Mouse (Mus musculus) telencephalon, adult 2 months (tissue): ENCODE results near the gene Rad51ap1.

Experiments used
- DNase-seq: peaks from one replicate; pipeline ENCODE4 v3.0.0-alpha.2; 2011; ENCODE audit warnings: low read depth, low spot score

Rad51ap1 gene

DNA sequence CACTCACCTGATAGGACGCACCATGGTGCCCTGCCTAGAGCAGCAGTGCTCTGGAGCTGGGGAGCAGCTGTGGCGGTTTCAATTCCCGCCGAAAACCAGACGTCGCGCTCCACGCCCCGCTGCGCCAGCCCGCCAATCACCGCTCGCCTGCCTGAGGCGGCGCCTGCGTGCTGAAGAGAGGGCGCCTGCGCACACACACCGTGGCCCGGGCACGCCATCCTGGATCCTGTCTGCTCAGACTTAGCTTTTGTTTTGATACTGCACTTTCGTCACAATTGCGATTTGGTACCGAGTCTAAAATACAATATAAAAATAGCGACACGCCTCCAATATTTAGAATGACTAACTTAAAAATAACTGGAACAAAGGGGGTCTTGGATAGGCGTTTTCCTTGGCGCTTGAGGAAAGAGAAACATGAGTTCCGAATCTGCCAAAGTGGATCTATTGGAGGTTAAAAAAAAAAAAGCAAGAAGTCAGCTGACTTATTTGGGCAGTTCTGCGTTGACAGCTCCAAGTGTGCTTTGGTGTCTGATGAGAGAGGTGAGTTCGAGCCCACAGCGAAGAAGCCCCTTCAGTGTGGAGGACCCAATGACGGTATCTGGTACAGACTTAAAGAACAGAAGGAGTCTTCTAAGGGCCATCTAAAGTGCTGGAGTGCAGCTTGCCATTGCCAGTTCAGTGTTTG is at the start of gene Rad51ap1, which contains the start of gene D6Wsu163e:
Rad51ap1 (minus strand) TSS at position 101 of the 685 bp plus-strand sequence.
D6Wsu163e (plus strand) TSS at position 476 of the 685 bp plus-strand sequence.
- peak; percentile 94 for DNase-seq

DNA sequence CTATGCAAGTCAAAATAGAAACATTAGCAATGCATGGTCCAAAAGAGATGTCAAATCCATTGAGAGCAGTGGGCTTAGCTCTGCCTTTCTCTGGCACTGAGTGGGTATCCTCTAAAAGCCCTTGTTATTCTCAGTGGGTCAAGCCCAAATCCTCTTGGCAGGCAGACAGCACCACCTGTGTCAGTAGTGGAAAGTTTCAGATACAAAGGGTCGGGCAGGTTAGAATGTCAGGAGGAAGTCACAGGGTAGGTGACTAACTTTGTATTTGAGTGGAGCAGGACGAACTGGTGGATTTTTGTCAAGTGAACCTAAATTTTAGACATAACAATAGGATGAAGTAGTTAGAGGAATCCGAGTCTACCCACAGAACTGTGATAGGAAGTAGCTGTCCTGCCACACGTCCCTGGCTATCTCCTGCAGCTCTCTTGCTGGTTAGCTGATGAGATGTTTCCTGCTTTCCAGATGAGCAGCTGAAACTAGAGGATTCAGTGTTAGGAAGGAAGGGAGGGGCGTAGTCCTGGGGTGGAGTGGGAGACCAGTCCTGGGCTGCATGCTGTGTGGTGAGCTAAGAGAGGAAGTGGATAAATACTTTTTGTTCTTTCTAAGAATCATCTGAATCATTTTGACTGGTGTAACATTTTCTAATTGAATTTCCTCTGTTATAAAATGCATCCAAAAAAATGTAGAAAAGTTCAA is 42.3 kb upstream of the Rad51ap1 start:
- DNase-seq = no peak

- peak; percentile 22 for DNase-seq
These were observed 27.0 kb upstream of the Rad51ap1 start for GRCm38 (mm10) chr6:126966241-126967026.

- no peak for DNase-seq
These were observed 24.0 kb upstream of the Rad51ap1 start for GRCm38 (mm10) chr6:126963426-126963825.

DNA sequence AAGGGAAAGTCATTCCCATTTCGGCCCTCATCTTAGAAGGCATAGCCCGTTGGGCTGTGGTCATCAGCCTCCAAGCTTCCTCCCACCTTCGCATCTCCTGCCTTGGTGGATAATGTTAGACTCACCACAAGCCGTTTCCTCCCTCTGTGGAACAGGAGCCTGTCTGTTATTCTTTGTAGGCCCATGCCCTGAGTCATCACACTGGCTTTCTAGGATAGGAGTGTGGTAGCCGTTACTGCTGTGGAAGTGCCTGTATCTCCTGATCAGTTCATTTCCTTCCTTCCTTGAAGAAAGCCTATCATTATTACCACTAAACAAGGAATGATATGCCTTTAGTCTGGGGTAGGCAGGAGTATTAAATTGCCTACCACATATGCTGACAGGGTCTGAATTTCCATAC is 23.3 kb upstream of the Rad51ap1 start:
- DNase-seq = no peak

- DNase-seq = no peak
These were observed 22.1 kb upstream of the Rad51ap1 start for GRCm38 (mm10) chr6:126961371-126962018.

GRCm38 (mm10) chr6:126955734-126956133 is 16.3 kb upstream of the Rad51ap1 start:
- DNase-seq = peak; percentile 59

GRCm38 (mm10) chr6:126948336-126948735 is 8.9 kb upstream of the Rad51ap1 start:
- DNase-seq = no peak

DNA sequence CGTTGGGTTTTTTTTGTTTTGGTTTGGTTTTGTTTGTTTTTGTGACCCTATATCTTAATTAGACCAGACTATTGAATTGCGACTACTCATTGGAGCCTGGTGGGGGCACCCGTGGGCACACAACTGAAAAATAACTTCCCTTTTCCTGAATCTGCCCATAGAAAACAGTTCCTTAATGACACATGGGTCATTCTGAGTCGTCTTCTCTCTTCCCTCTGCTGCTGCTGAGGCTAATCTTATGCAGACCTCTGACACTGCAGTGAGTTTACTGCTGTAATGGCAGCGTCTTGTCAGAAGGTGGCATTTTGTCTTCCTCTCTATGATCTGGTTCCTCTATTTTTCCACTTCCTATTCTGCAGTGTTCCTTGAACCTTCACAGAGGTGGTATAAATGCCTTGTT is 1.1 kb upstream of the Rad51ap1 start:
- DNase-seq = no peak

DNA sequence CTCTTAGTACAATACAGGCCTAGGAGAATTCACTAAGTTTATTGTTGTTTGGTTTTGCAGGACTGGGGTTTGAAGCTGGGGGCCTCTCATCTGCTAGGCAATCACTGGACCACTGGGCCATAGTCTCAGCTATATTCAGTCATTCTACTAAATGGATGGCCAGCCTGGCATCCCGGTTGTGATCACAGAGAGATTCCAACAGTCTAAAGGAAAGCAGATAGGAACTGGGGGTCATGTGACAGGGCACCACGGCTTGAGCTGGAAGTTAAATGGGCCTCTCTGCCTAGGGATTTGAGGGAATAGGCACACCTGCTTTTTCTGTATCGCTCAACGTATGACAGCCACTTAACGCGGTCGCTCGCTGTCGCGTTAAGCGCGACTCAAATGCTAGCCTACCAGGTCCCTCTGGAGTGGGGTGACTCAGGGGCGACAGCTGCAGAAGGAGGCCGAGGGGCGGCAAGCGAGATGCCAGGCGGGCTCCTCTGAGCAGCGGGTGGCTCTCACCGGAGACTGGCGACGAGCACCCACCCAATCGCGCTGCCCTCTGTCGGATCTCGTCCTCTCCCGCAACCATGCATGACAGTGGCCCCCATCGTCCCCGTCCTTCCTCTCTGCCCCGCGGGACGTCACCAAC is 417 bp downstream of the Rad51ap1 start:
- no peak for DNase-seq

DNA sequence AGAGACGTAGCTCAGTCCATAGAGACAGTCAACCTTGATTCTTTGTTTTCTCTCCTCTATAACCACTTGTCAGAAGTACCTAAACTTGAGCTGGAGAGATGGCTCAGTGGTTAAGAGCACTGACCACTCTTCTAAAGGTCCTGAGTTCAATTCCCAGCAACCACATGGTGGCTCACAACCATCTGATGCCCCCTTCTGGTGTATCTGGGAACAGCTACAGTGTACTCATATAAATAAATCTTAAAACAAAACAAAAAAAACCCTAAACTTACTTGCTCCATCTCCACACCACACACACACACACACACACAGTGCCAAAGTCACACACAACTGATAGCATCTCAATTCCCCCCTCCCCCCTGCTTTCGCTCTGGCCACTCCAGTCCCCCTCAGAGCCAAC is 1.3 kb downstream of the Rad51ap1 start:
- no peak for DNase-seq

DNA sequence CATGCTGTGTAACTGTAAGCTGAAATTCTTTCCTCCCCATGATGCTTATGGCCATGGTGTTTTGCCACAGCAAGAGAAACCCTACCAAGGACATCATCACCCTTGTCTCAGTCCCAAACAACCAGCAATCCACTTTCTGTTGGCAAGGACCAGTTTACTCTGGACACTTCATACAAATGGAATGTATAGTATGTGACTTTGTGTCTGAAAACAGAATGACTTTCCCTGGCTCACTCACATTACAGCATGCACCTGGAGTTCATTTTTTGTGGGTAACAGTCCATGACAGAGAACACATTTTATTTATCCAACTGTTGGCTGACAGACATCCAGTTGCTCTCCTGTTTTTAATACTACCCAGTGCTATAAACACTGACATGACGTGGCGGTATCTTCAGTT is 6.5 kb downstream of the Rad51ap1 start:
- no peak for DNase-seq

DNA sequence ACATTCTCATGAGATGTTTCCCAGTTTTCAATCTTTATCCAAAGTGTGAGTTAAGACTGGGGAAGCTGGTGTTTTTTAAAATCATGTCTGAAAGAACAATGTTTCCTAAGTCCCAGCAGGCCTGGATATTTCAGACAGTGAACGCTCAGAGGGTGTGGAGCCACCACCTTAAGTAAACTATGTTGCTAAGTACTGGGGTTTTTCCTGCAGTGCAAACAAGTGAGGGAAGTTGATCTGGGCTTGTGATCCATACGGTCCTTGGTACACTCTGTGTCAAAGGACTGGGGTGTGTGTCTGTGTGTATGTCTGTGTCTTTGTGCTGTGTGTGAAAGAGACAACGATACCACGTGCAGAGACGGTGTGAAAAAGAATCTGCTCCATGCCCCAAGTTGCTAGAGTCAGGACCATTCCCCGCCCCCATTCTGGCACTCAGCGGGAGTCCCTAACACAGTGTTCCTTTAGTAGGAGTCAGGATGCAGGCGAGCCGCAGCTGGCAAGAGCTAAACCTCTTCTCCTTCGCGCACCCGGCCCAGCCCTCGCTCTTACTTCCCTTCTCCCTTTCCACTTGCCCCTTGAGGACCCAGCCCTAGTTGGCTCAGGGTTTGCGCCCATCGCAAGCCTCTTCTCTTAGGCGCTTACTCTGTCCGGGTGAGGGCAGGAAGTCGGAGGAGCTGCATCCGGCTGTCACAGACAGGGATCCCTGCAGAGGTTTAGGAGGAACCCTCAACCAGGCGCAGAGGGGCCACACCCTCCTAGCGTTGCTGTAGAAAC is 18.1 kb downstream of the Rad51ap1 start, which contains the start of gene Dyrk4:
Dyrk4 (minus strand) TSS at position 729 of the 771 bp plus-strand sequence.
- peak; percentile 5 for DNase-seq

DNA sequence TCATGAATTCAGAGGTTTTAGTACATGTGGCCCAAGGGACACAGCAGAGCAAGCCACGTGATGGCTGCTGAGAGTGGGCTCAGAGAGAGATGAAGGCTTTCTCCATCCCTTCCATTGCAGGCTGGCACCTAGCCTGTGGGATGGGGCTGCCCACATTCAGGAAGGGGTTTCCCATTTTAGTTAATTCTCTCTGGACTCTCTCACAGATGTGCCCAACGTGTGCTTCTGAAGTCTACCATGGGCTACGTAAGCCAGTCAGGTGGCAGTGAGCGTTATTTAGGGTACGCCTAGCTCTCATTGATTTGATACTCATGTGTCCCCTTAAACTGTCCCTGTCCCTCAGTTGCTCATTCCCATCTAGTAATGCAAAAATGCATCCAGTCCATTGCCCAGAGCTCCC is 24.5 kb downstream of the Rad51ap1 start:
- DNase-seq = no peak

DNA sequence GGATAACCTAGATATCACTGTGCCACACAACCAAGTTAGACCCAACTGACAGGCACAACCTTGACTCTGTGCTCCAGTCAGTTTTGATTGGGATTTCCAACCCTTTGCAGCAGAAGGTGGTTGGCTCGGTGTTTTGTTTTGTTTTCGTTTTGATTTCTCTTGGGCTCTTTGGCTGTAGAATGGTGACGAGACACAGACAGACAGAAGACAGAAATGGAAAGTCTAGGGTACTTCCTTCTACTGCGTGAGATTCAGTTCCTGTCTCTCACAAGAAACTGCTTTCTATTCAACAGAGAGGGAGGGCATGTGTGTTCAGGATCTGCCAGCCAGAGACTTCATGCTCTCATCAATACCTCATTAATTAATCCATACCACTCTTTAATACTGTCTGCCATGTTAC is 28.7 kb downstream of the Rad51ap1 start:
- DNase-seq = peak; percentile 16

- DNase-seq = no peak
These were observed 31.5 kb downstream of the Rad51ap1 start for GRCm38 (mm10) chr6:126907876-126908275.

DNA sequence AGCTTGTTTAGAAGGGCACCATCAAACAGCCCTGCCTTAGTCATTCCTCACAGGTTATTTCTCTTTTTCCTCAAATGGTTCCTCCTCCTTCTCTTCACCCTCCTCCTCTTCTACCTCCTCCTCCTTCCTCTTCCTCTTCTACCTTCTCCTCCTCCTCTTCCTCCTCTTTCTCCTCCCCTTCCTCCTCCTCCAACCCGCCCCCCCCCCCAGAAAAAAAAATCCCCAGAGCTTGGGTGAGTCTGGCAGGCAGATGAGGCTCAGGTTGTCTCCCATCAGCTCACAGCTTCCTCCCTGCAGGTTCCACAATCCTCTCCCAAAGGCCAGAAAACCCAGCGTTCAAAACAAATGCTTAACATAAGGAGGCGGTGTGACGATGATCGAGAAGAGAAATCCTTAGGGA is 32.0 kb downstream of the Rad51ap1 start:
- no peak for DNase-seq

DNA sequence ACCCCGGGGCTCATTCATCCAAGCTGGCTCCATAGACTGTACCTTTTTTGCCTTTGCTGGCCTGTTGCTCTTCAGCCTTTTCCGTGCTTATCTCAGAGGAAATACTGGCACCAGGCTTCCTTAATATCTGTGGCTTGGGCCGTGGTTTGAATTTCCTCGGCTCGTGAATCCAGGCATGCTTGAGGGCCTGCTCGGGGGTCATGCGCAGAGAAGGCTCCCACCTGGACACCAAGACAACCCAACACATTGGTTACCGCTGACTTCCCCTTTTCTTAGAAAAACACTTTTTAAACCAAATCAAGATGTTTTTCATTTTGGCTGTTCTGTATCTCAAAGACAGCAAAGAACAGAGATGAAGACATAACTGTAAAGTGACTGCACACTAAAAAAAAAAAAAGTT is 62.3 kb downstream of the Rad51ap1 start:
- no peak for DNase-seq
